Mouse (Mus musculus) heart, adult 2 months (tissue): ENCODE measurements around the gene Trio. TPM values are rescaled to one million over a fixed set of nuclear protein-coding genes. Genes with fewer than 3 reads are reported as not detected.
A peak's percentile ranks its signal among the peaks of the same experiment; 100 is the strongest.

Experiments
- DNase-seq, 2 experiments: peaks; one replicate each; pipeline ENCODE4 v3.0.0; 2021
- H3K27ac ChIP-seq: fragments of 200-600 bp; 2 replicates; pipeline ENCODE4 v1.8.1; 2022
- H3K27me3 ChIP-seq: fragments of 200-500 bp; 2 replicates; pipeline ENCODE4 v1.6.1; 2012; ENCODE audit warnings: mild to moderate bottlenecking, low read length, inconsistent platforms, mixed read lengths; ENCODE audit not compliant: control insufficient read depth, insufficient read depth
- H3K36me3 ChIP-seq: fragments of 200-500 bp; 2 replicates; pipeline ENCODE4 v1.6.1; 2012; ENCODE audit warnings: low read length, inconsistent platforms; ENCODE audit not compliant: control insufficient read depth, insufficient read depth
- H3K4me1 ChIP-seq: fragments of 200-500 bp; 2 replicates; pipeline ENCODE4 v1.6.1; 2011; ENCODE audit warnings: low read length; ENCODE audit not compliant: control insufficient read depth, insufficient read depth
- H3K4me3 ChIP-seq: fragments of 200-600 bp; 2 replicates; pipeline ENCODE4 v1.8.1; 2022
- H3K79me2 ChIP-seq: fragments of 200-500 bp; replicated peaks from 2 replicates; pipeline ENCODE4 v1.6.1; 2012; ENCODE audit warnings: mild to moderate bottlenecking, inconsistent platforms, low read length, moderate library complexity, mixed read lengths; ENCODE audit not compliant: control insufficient read depth, insufficient read depth
- H3K9ac ChIP-seq: fragments of 200-500 bp; 2 replicates; pipeline ENCODE4 v1.6.1; 2012; ENCODE audit warnings: low read depth, mild to moderate bottlenecking, control low read depth, inconsistent platforms, low read length, mixed read lengths
- CTCF ChIP-seq: fragments of 200-600 bp; IDR thresholded peaks from 2 replicates; pipeline ENCODE4 v1.8.1; 2022; ENCODE audit warnings: antibody characterized with exemption, mild to moderate bottlenecking, moderate library complexity
- EP300 ChIP-seq: fragments of 200-500 bp; IDR thresholded peaks from 2 replicates; pipeline ENCODE4 v1.6.1; 2011; ENCODE audit warnings: low read depth, low read length, control low read depth; ENCODE audit not compliant: insufficient read depth
- POLR2A ChIP-seq: fragments of 200-500 bp; IDR thresholded peaks from 2 replicates; pipeline ENCODE4 v1.6.1; 2011; ENCODE audit warnings: mild to moderate bottlenecking, low read depth, low read length, control low read depth; ENCODE audit not compliant: insufficient read depth
- WGBS: fragments of 180-500 bp; shearing (Covaris S2); methylation state at CpG from one replicate; pipeline ENCODE4 v1.1.7; 2018; 5-methylcytosine and 5-hydroxymethylcytosine counted together
- intact Hi-C: fragments of 180-260 bp; cut with DNase I; formaldehyde crosslinking; loops from one replicate; pipeline ENCODE4 v1.15.1; 2025
- polyA plus RNA-seq: library from polyadenylated mRNA; depleted of rRNA; stranded (reverse); fragments of >200 nt; gene quantifications from 2 replicates; pipeline ENCODE4 v1.2.3, GENCODE M21; 2012
- total RNA-seq, 2 experiments: library from RNA; stranded (reverse); gene quantifications; 2 replicates each; pipeline ENCODE4 v1.2.3; 2021

The Trio gene
- total and polyA plus RNA-seq, 3 experiments, result 28.0 to 44.2 (median 33.8) TPM

- Histone ChIP-seq H3K27me3 (no peaks in the 10 kb centered on the region), H3K27ac (no peak overlapping the region), H3K4me3 (no peak overlapping the region), H3K9ac (no peak overlapping the region), H3K79me2 (no peaks in the 10 kb centered on the region), H3K36me3 (peaks cover 9% of the 10 kb centered on the region), H3K4me1 (peaks cover 10% of the 10 kb centered on the region)
- intact Hi-C loops, result no loop called here
- no peak for TF ChIP-seq CTCF
- no peak for TF ChIP-seq EP300
- TF ChIP-seq POLR2A, result no peak
- DNase-seq, result no peak
- 88% methylated on average over 18 of the region's 18 CpGs for WGBS
Observed at GRCm38 (mm10) chr15:27803568-27804345, 221.9 kb downstream of the Trio start.

GRCm38 (mm10) chr15:27802243-27802642, 223.4 kb downstream of the Trio start:
- Histone ChIP-seq H3K9ac (no peak overlapping the region), H3K27me3 (no peaks in the 10 kb centered on the region), H3K27ac (peak overlapping the region; percentile 65), H3K4me3 (no peak overlapping the region), H3K36me3 (peaks cover 9% of the 10 kb centered on the region), H3K79me2 (no peaks in the 10 kb centered on the region), H3K4me1 (peaks cover 11% of the 10 kb centered on the region)
- intact Hi-C loops, result no loop called here
- WGBS, result 35% methylated on average over 12 of the region's 12 CpGs
- peak in 1 of 2 experiments; percentile 56 for DNase-seq
- no peak for TF ChIP-seq POLR2A

GRCm38 (mm10) chr15:27801177-27801576, 224.5 kb downstream of the Trio start:
- Histone ChIP-seq H3K4me1 (peaks cover 18% of the 10 kb centered on the region), H3K9ac (no peak overlapping the region), H3K79me2 (no peaks in the 10 kb centered on the region), H3K4me3 (no peak overlapping the region), H3K27ac (peak overlapping the region; percentile 65), H3K27me3 (no peaks in the 10 kb centered on the region), H3K36me3 (peaks cover 9% of the 10 kb centered on the region)
- intact Hi-C loops, result loop anchor here (2.0 kb wide), 1 partner anchor 18 kb away; no protein-coding TSS in a partner anchor
- TF ChIP-seq EP300, result peak; percentile 87
- TF ChIP-seq POLR2A, result no peak
- 45% methylated on average over 4 of the region's 4 CpGs for WGBS
- DNase-seq, result peak in 1 of 2 experiments; percentile 58

- 85% methylated on average over 20 of the region's 20 CpGs for WGBS
- TF ChIP-seq EP300 (no peak), POLR2A (no peak), CTCF (no peak)
- Histone ChIP-seq H3K27me3 (no peaks in the 10 kb centered on the region), H3K9ac (no peak overlapping the region), H3K4me3 (no peak overlapping the region), H3K79me2 (no peaks in the 10 kb centered on the region), H3K27ac (peak overlapping the region; percentile 87), H3K4me1 (peaks cover 18% of the 10 kb centered on the region), H3K36me3 (peaks cover 9% of the 10 kb centered on the region)
- DNase-seq, result no peak
- intact Hi-C loops, result no loop called here
Observed at GRCm38 (mm10) chr15:27797480-27798155, 228.0 kb downstream of the Trio start.

- 33% methylated on average over 7 of the region's 7 CpGs for WGBS
- peak in 1 of 2 experiments; percentile 21 for DNase-seq
- no peak overlapping the region for H3K9ac ChIP-seq
- H3K27me3 ChIP-seq, result no peaks in the 10 kb centered on the region
- H3K4me3 ChIP-seq, result no peak overlapping the region
- peak overlapping the region; percentile 87 for H3K27ac ChIP-seq
- H3K4me1 ChIP-seq, result peaks cover 16% of the 10 kb centered on the region
- intact Hi-C loops, result no loop called here
- H3K79me2 ChIP-seq, result no peaks in the 10 kb centered on the region
- peaks cover 4% of the 10 kb centered on the region for H3K36me3 ChIP-seq
- TF ChIP-seq CTCF (no peak), POLR2A (no peak), EP300 (no peak)
Observed at GRCm38 (mm10) chr15:27796868-27797222, 228.8 kb downstream of the Trio start.
